Mouse (Mus musculus): ENCODE results near the gene Cdr2. TPM values are rescaled to one million over a fixed set of nuclear protein-coding genes. Genes with fewer than 3 reads are reported as not detected.
"Not testable (repeated sequence)": the region's sequence is repeated elsewhere in the genome, so short reads cannot be mapped to it uniquely, and the experiment has no call there.

The Cdr2 gene
- total RNA-seq, 4 experiments from 2014 or later, result 4.7 to 6.9 (median 4.9) TPM

DNA sequence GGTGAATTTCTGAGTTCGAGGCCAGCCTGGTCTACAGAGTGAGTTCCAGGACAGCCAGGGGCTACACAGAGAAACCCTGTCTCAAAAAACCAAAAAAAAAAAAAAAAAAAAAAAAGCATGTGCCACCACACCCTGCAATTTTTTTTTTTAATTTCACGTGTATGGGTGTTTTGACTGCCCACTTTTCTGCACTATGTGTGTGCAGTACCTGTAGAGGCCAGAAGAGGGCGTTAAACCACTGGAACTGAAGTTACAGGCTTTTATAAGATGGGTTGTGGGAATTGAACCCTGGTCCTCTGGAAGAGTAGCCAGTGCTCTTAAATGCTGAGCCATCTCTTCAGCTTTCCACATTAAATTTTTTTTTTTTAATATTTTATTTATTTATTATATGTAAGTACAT lies 71.9 kb downstream of the Cdr2 start:
- DNase-seq (ENCODE audit: low spot score in 2 of 2), result not testable (repeated sequence)

Other genes with a start within 250 kb of the Cdr2 start
- gene Vwa3a, start 243.0 kb downstream of the Cdr2 start, total RNA-seq (2022), result 10 to 100 TPM; 15.7 to 19.1 (median 17.9) TPM
- gene Gm5737, start 169.9 kb downstream of the Cdr2 start, total RNA-seq (2022), result under 1 TPM in 1 of 4 experiments, not detected in 3; 0.33 TPM
- 10 to 100 TPM; 28.4 to 35.9 (median 32.0) TPM for gene Eef2k, start 139.5 kb downstream of the Cdr2 start, total RNA-seq (2022)
- 10 to 100 TPM; 26.5 to 30.1 (median 29.6) TPM for gene Polr3e, start 64.6 kb downstream of the Cdr2 start, total RNA-seq (2022)
- 1 to 10 TPM in 2 of 4 experiments, under 1 TPM in 2; 0.92 to 3.2 (median 1.4) TPM for gene Mfsd13b, start 197 bp upstream of the Cdr2 start, total RNA-seq (2022)
- 10 to 100 TPM; 75.9 to 92.0 (median 87.8) TPM for gene Mettl9, start 52.1 kb upstream of the Cdr2 start, total RNA-seq (2022)
- 1 to 10 TPM in 2 of 4 experiments, under 1 TPM in 2; 0.28 to 2.8 (median 0.99) TPM for gene Igsf6, start 92.3 kb upstream of the Cdr2 start, total RNA-seq (2022)
- under 1 TPM; 0.19 to 0.51 (median 0.32) TPM for gene Otoa, start 99.3 kb upstream of the Cdr2 start, total RNA-seq (2022)